29 mouse cellular contexts compared by ENCODE assay signal in genomic region chr5:130331206-130331605, GRCm38 (mm10). TPM values are rescaled to one million over a fixed set of nuclear protein-coding genes. Genes with fewer than 3 reads are reported as not detected.
DNase-seq lines count a peak whose midpoint lies in the region; ATAC-seq lines count a peak whose summit lies in the region.
"Had no signal": no experiment of that assay in that cellular context is flagged by ENCODE, and none has a peak within 500 bp of the region (broad histone marks: within the 10 kb centered on the region; RNA-seq: fewer than 3 reads in every experiment).

No protein-coding gene starts in this region.

- no peak for ATAC-seq in forebrain, embryonic 11.5 days (replicated peaks; ENCODE audit: low FRiP score)
- no peak for ATAC-seq in midbrain, embryonic 15.5 days (replicated peaks)
- ATAC-seq: activated CD4-positive, CD25-positive, alpha-beta regulatory T cell, adult 4 months; CD4-positive, CD25-positive, alpha-beta regulatory T cell, adult 4 months; inflammation-experienced regulatory T-cells, adult 6 months had no signal

- no peak for DNase-seq in forebrain, embryonic 10.5 days (ENCODE audit: extremely low spot score, low spot score)
- no peak for DNase-seq in forebrain, embryonic 11.5 days (ENCODE audit: low spot score)
- peak; percentile 14 for DNase-seq in lung, postnatal 36 days
- no peak for DNase-seq in lung, postnatal 14 days
- no peak for DNase-seq in embryonic facial prominence, embryonic 10.5 days (ENCODE audit: low spot score)
- no peak for DNase-seq in urinary bladder, postnatal 14 days (ENCODE audit: low spot score)
- no peak for DNase-seq in left cerebral cortex, adult 18-20 months (ENCODE audit: low spot score in 2 of 2)
- DNase-seq: adrenal gland, postnatal 10 days; gastrocnemius, adult 2 months; heart, postnatal 14 days; kidney, adult 2 months; kidney, postnatal 14 days; liver, embryonic 13.5 days; lung, embryonic 14.5 days; right cerebral cortex, postnatal 14 days; thymus, adult 2 months had no signal

- peaks cover 10% of the 10 kb centered on the region; the same call in 1 of the 2 replicates for H3K27me3 ChIP-seq in forebrain, embryonic 10.5 days (ENCODE audit: poor library complexity, severe bottlenecking)
- H3K27me3 ChIP-seq in forebrain, embryonic 11.5 days (ENCODE audit: control insufficient read depth, insufficient read depth, low read length): no peaks in the 10 kb centered on the region
- H3K27me3 ChIP-seq in embryonic facial prominence, embryonic 10.5 days (replicated peaks; ENCODE audit: low read depth, poor library complexity, severe bottlenecking): no peaks in the 10 kb centered on the region
- H3K27me3 ChIP-seq in midbrain, embryonic 15.5 days (replicated peaks): no peaks in the 10 kb centered on the region
- H3K27me3 ChIP-seq: heart, embryonic 12.5 days; limb, embryonic 12.5 days; liver, embryonic 13.5 days; neural tube, embryonic 12.5 days; stomach, embryonic 15.5 days had no signal

- H3K9me3 ChIP-seq in forebrain, embryonic 10.5 days: peaks cover 6% of the 10 kb centered on the region
- H3K9me3 ChIP-seq in forebrain, embryonic 11.5 days (ENCODE audit: control insufficient read depth, low read length): no peaks in the 10 kb centered on the region; the same call in 1 of the 2 replicates
- H3K9me3 ChIP-seq in embryonic facial prominence, embryonic 10.5 days: peaks cover 5% of the 10 kb centered on the region; the same call in 1 of the 2 replicates
- H3K9me3 ChIP-seq in midbrain, embryonic 15.5 days: no peaks in the 10 kb centered on the region
- H3K9me3 ChIP-seq: limb, embryonic 12.5 days; liver, embryonic 13.5 days; neural tube, embryonic 12.5 days; stomach, embryonic 15.5 days had no signal

- peak overlapping the region; percentile 60; the same call in 1 of the 2 replicates for H3K27ac ChIP-seq in forebrain, embryonic 10.5 days
- H3K27ac ChIP-seq in forebrain, embryonic 11.5 days (ENCODE audit: low read depth, low read length): no peak overlapping the region
- peak overlapping the region; percentile 48; the same call in 1 of the 2 replicates for H3K27ac ChIP-seq in embryonic facial prominence, embryonic 10.5 days (replicated peaks)
- peak overlapping the region; percentile 25; the same call in 1 of the 2 replicates for H3K27ac ChIP-seq in midbrain, embryonic 15.5 days
- H3K27ac ChIP-seq: gastrocnemius, adult 2 months; limb, embryonic 12.5 days; liver, embryonic 13.5 days; neural tube, embryonic 12.5 days; stomach, embryonic 15.5 days had no signal

- H3K4me3 ChIP-seq in forebrain, embryonic 10.5 days: no peak overlapping the region
- no peak overlapping the region for H3K4me3 ChIP-seq in forebrain, embryonic 11.5 days (ENCODE audit: low read depth, low read length)
- H3K4me3 ChIP-seq in embryonic facial prominence, embryonic 10.5 days: no peak overlapping the region
- no peak overlapping the region for H3K4me3 ChIP-seq in midbrain, embryonic 15.5 days
- H3K4me3 ChIP-seq: gastrocnemius, adult 2 months; heart, embryonic 12.5 days; limb, embryonic 12.5 days; liver, embryonic 13.5 days; neural tube, embryonic 12.5 days; stomach, embryonic 15.5 days had no signal

- WGBS in forebrain, embryonic 10.5 days: 83% methylated on average over 4 of the region's 4 CpGs
- 55% methylated on average over 4 of the region's 4 CpGs for WGBS in forebrain, embryonic 11.5 days
- 75% methylated on average over 4 of the region's 4 CpGs for WGBS in embryonic facial prominence, embryonic 10.5 days
- 63% methylated on average over 4 of the region's 4 CpGs for WGBS in midbrain, embryonic 15.5 days

- H3K4me1 ChIP-seq in forebrain, embryonic 10.5 days: no peaks in the 10 kb centered on the region; the same call in 1 of the 2 replicates
- no peaks in the 10 kb centered on the region for H3K4me1 ChIP-seq in forebrain, embryonic 11.5 days (replicated peaks; ENCODE audit: control insufficient read depth, insufficient read depth, low read length)
- no peaks in the 10 kb centered on the region for H3K4me1 ChIP-seq in embryonic facial prominence, embryonic 10.5 days
- H3K4me1 ChIP-seq in midbrain, embryonic 15.5 days: peaks cover 3% of the 10 kb centered on the region; the same call in 1 of the 2 replicates
- H3K4me1 ChIP-seq: heart, embryonic 12.5 days; limb, embryonic 12.5 days; liver, embryonic 13.5 days; neural tube, embryonic 12.5 days; stomach, embryonic 15.5 days had no signal

- H3K4me2 ChIP-seq in forebrain, embryonic 11.5 days (ENCODE audit: low read depth, low read length, severe bottlenecking): no peak overlapping the region
- H3K4me2 ChIP-seq in midbrain, embryonic 15.5 days: no peak overlapping the region
- H3K4me2 ChIP-seq: heart, embryonic 12.5 days; limb, embryonic 12.5 days; liver, embryonic 13.5 days; lung, embryonic 14.5 days; neural tube, embryonic 12.5 days; stomach, embryonic 15.5 days had no signal

- peaks cover 43% of the 10 kb centered on the region for H3K36me3 ChIP-seq in forebrain, embryonic 10.5 days (replicated peaks)
- peaks cover 5% of the 10 kb centered on the region; the same call in 1 of the 2 replicates for H3K36me3 ChIP-seq in forebrain, embryonic 11.5 days (ENCODE audit: control insufficient read depth, insufficient read depth, low read length)
- H3K36me3 ChIP-seq in embryonic facial prominence, embryonic 10.5 days (replicated peaks): peaks cover 44% of the 10 kb centered on the region
- no peaks in the 10 kb centered on the region; the same call in 1 of the 2 replicates for H3K36me3 ChIP-seq in midbrain, embryonic 15.5 days (replicated peaks)

- no peak overlapping the region for H3K9ac ChIP-seq in forebrain, embryonic 11.5 days (ENCODE audit: low read length)
- H3K9ac ChIP-seq in midbrain, embryonic 15.5 days: no peak overlapping the region
- H3K9ac ChIP-seq: heart, embryonic 12.5 days; limb, embryonic 12.5 days; liver, embryonic 13.5 days; lung, embryonic 14.5 days; neural tube, embryonic 12.5 days; stomach, embryonic 15.5 days had no signal

RNA-seq across cellular contexts. Expression of gene Caln1, which starts 38.0 kb away (rescaled TPM):
- polyA plus RNA-seq in forebrain, embryonic 10.5 days (2016; fragmentation: Nextera tagmentation; extraction: Ambion mirVana): 0.07 and 0.30 TPM in 2 replicates
- 0.33 and 0.48 TPM in 2 replicates for polyA plus RNA-seq in forebrain, embryonic 11.5 days (2014; fragmentation: Nextera tagmentation; extraction: Ambion mirVana)
- 0.27 and 0.89 TPM in 2 replicates for polyA plus RNA-seq in embryonic facial prominence, embryonic 10.5 days (2016; fragmentation: Nextera tagmentation; extraction: Ambion mirVana)
- polyA plus RNA-seq in midbrain, embryonic 15.5 days (2015; fragmentation: Nextera tagmentation; extraction: Ambion mirVana): 23.3 and 26.7 TPM in 2 replicates
- total RNA-seq in left cerebral cortex, adult 18-20 months (2021): 100 to 1,000 TPM; 114 to 120 TPM
- total RNA-seq: ES-E14; granulocyte monocyte progenitor cell, adult 5-6 weeks; heart, postnatal 14 days; monocyte, adult 5-6 weeks had no signal
- polyA plus RNA-seq: activated CD4-positive, CD25-positive, alpha-beta regulatory T cell, adult 4 months; CD4-positive, CD25-positive, alpha-beta regulatory T cell, adult 4 months; inflammation-experienced regulatory T-cells, adult 6 months; liver, embryonic 13.5 days; spleen, adult 2 months had no signal

RNA-seq across cellular contexts. Expression of gene A330070K13Rik, which starts 53.2 kb away (rescaled TPM):
- polyA plus RNA-seq in forebrain, embryonic 10.5 days (2016; fragmentation: Nextera tagmentation; extraction: Ambion mirVana): not detected in 2 replicates
- polyA plus RNA-seq in forebrain, embryonic 11.5 days (2014; fragmentation: Nextera tagmentation; extraction: Ambion mirVana): not detected in 2 replicates
- not detected in 2 replicates for polyA plus RNA-seq in embryonic facial prominence, embryonic 10.5 days (2016; fragmentation: Nextera tagmentation; extraction: Ambion mirVana)
- polyA plus RNA-seq in midbrain, embryonic 15.5 days (2015; fragmentation: Nextera tagmentation; extraction: Ambion mirVana): not detected in 2 replicates
- total RNA-seq in left cerebral cortex, adult 18-20 months (2021): 1 to 10 TPM; 1.0 to 1.3 TPM
- total RNA-seq: adrenal gland, postnatal 10 days; ES-E14; gastrocnemius, adult 2 months; granulocyte monocyte progenitor cell, adult 5-6 weeks; heart, postnatal 14 days; left cerebral cortex, postnatal 10 days; monocyte, adult 5-6 weeks had no signal
- polyA plus RNA-seq: activated CD4-positive, CD25-positive, alpha-beta regulatory T cell, adult 4 months; CD4-positive, CD25-positive, alpha-beta regulatory T cell, adult 4 months; heart, embryonic 12.5 days; inflammation-experienced regulatory T-cells, adult 6 months; kidney, adult 2 months; limb, embryonic 12.5 days; liver, embryonic 13.5 days; lung, embryonic 14.5 days; neural tube, embryonic 12.5 days; spleen, adult 2 months; stomach, embryonic 15.5 days; thymus, adult 2 months had no signal

Comparison
In these comparisons a context has a peak if more than half of its experiments do, and no peak if none do; other contexts are left out.
1. RNA of gene Caln1, which starts 38.0 kb away (polyA plus RNA-seq): 23.3 to 26.7 TPM in midbrain, embryonic 15.5 days; 0.33 to 0.48 TPM in forebrain, embryonic 11.5 days, 0.07 to 0.30 TPM in forebrain, embryonic 10.5 days and 0.27 to 0.89 TPM in embryonic facial prominence, embryonic 10.5 days; every median in the first group is over 10 times any median in the second.